8 mouse cellular contexts compared by ENCODE assay signal in genomic region chr2:73273249-73274118, GRCm38 (mm10). TPM values are rescaled to one million over a fixed set of nuclear protein-coding genes. Genes with fewer than 3 reads are reported as not detected.
A peak's percentile ranks its signal among the peaks of the same experiment; 100 is the strongest.
DNase-seq lines count a peak whose midpoint lies in the region; ATAC-seq and TF ChIP-seq lines count a peak whose summit lies in the region.

No protein-coding gene starts in this region.

- no peak for TF ChIP-seq POLR2A in spleen, adult 2 months (IDR thresholded peaks at IDR 0.05; ENCODE audit: low read depth, low read length)

- H3K27ac ChIP-seq in spleen, adult 2 months (ENCODE audit: insufficient read depth, low read length), result no peak overlapping the region
- no peak overlapping the region; the same call in 1 of the 2 replicates for H3K27ac ChIP-seq in hindbrain, embryonic 16.5 days (ENCODE audit: low read depth, low read length)

- ATAC-seq in cerebellum, adult (ENCODE audit: insufficient number of reproducible peaks, low FRiP score, low TSS enrichment), result 0 out of 2 replicates have a peak, but pooled peaks have one; percentile 10
- peak; percentile 21; the same call in 1 of the 2 replicates for ATAC-seq in hindbrain, embryonic 16.5 days

- WGBS in spleen, adult 2 months, result 1% methylated on average over 108 of the region's 110 CpGs
- under 1% methylated on average over 103 of the region's 110 CpGs for WGBS in hindbrain, embryonic 16.5 days

- no peaks in the 10 kb centered on the region for H3K9me3 ChIP-seq in hindbrain, embryonic 16.5 days (ENCODE audit: control insufficient read depth, low read length)

- H3K4me1 ChIP-seq in spleen, adult 2 months (ENCODE audit: control insufficient read depth, insufficient read depth, insufficient read length), result peaks cover 34% of the 10 kb centered on the region
- H3K4me1 ChIP-seq in hindbrain, embryonic 16.5 days (ENCODE audit: control insufficient read depth, insufficient read depth, low read depth, low read length), result peaks cover 21% of the 10 kb centered on the region

- no peaks in the 10 kb centered on the region for H3K36me3 ChIP-seq in spleen, adult 2 months (ENCODE audit: control insufficient read depth, insufficient read depth, low read length)
- H3K36me3 ChIP-seq in hindbrain, embryonic 16.5 days (ENCODE audit: control insufficient read depth, insufficient read depth, low read length), result no peaks in the 10 kb centered on the region

- peak overlapping the region; percentile 35 for H3K9ac ChIP-seq in hindbrain, embryonic 16.5 days (ENCODE audit: low read depth, low read length)

- peak overlapping the region; percentile 32; the same call in 1 of the 2 replicates for H3K4me3 ChIP-seq in spleen, adult 2 months (ENCODE audit: extremely low read depth, insufficient read depth, insufficient read length)
- H3K4me3 ChIP-seq in hindbrain, embryonic 16.5 days (ENCODE audit: low read length), result peak overlapping the region; percentile 36

- H3K27me3 ChIP-seq in spleen, adult 2 months (ENCODE audit: control insufficient read depth, insufficient read depth, low read length), result peaks cover 60% of the 10 kb centered on the region
- H3K27me3 ChIP-seq in hindbrain, embryonic 16.5 days (replicated peaks; ENCODE audit: control insufficient read depth, insufficient read depth, low read length), result peaks cover 24% of the 10 kb centered on the region

- no peak for DNase-seq in cerebellum, adult 11-12 months
- no peak for DNase-seq in spleen, adult 2 months (ENCODE audit: low read depth in 1 of 2, low spot score in 2 of 2)
- no peak for DNase-seq in spleen, adult 12 weeks (ENCODE audit: low spot score)
- DNase-seq in mesoderm, embryonic 11.5 days (ENCODE audit: low read depth, low spot score), result peak; percentile 25
- peak; percentile 21 for DNase-seq in thymus, postnatal 0 days (ENCODE audit: low spot score)
- no peak for DNase-seq in layer of hippocampus, adult 11-12 months (ENCODE audit: low spot score)

- H3K4me2 ChIP-seq in hindbrain, embryonic 16.5 days (ENCODE audit: low read length), result peak overlapping the region; percentile 51

- no peak for TF ChIP-seq CTCF in spleen, adult 2 months (IDR thresholded peaks at IDR 0.05; ENCODE audit: extremely low read depth, insufficient read depth, insufficient read length, insufficient replicate concordance)

RNA-seq across cellular contexts. Expression of gene Sp9, which starts 1.8 kb away (rescaled TPM):
- polyA plus RNA-seq in spleen, adult 2 months (2012; rRNA removed), result not detected in 2 replicates
- 0.35 and 0.96 TPM in 2 replicates for polyA plus RNA-seq in hindbrain, embryonic 16.5 days (2015; fragmentation: Nextera tagmentation; extraction: Ambion mirVana)
- 0.03 TPM in 1 of 2 replicates, not detected in the other for polyA plus RNA-seq in thymus, postnatal 0 days (2015; fragmentation: Nextera tagmentation; extraction: Ambion mirVana)

RNA-seq across cellular contexts. Expression of gene Scrn3, which starts 38.9 kb away (rescaled TPM):
- polyA plus RNA-seq in spleen, adult 2 months (2012; rRNA removed), result 2.3 and 2.9 TPM in 2 replicates
- 8.2 and 8.4 TPM in 2 replicates for polyA plus RNA-seq in hindbrain, embryonic 16.5 days (2015; fragmentation: Nextera tagmentation; extraction: Ambion mirVana)
- 7.1 and 7.6 TPM in 2 replicates for polyA plus RNA-seq in thymus, postnatal 0 days (2015; fragmentation: Nextera tagmentation; extraction: Ambion mirVana)

RNA-seq across cellular contexts. Expression of gene Cir1, which starts 39.0 kb away (rescaled TPM):
- polyA plus RNA-seq in spleen, adult 2 months (2012; rRNA removed), result 1.3 and 1.5 TPM in 2 replicates
- 20.9 and 23.8 TPM in 2 replicates for polyA plus RNA-seq in hindbrain, embryonic 16.5 days (2015; fragmentation: Nextera tagmentation; extraction: Ambion mirVana)
- polyA plus RNA-seq in thymus, postnatal 0 days (2015; fragmentation: Nextera tagmentation; extraction: Ambion mirVana), result 29.7 and 30.9 TPM in 2 replicates

RNA-seq across cellular contexts. Expression of gene Ola1, which starts 54.8 kb away (rescaled TPM):
- 2.2 and 2.9 TPM in 2 replicates for polyA plus RNA-seq in spleen, adult 2 months (2012; rRNA removed)
- polyA plus RNA-seq in hindbrain, embryonic 16.5 days (2015; fragmentation: Nextera tagmentation; extraction: Ambion mirVana), result 97.0 and 110 TPM in 2 replicates
- polyA plus RNA-seq in thymus, postnatal 0 days (2015; fragmentation: Nextera tagmentation; extraction: Ambion mirVana), result 90.4 and 92.0 TPM in 2 replicates

Comparison
In these comparisons a context has a peak if more than half of its experiments do, and no peak if none do; other contexts are left out.
1. DNase-seq: peak in mesoderm, embryonic 11.5 days (single experiment) and thymus, postnatal 0 days (single experiment); none in cerebellum, adult 11-12 months (single experiment), spleen, adult 2 months (0 of 2), spleen, adult 12 weeks (single experiment) and layer of hippocampus, adult 11-12 months (single experiment).